Mouse (Mus musculus): ENCODE measurements around the gene Rap1gds1. TPM values are rescaled to one million over a fixed set of nuclear protein-coding genes. Genes with fewer than 3 reads are reported as not detected.

The Rap1gds1 gene
- polyA plus RNA-seq, 1 experiment from 2014 or later: 14.6 TPM

DNA sequence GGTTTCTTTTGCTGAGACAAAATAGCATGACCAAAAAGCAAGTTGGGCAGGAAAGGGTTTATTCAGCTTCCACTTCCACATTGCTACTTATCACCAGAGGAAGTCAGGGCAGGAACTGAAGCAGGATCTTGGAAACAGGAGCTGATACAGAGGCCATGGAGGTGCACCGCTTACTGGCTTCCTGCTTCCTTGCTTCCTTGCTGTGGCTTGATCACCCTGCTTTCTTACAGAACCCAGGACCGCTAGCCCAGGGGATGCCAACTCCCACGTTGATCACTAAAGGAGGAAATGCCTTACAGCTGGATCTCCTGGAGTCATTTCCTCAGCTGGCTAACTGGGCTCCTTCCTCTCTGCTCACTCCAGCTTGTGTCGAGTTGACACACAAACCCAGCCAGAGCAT is 197.3 kb downstream of the Rap1gds1 start:
- WGBS (ENCODE audit: insufficient replicate concordance): 48% methylated on average over 4 of the region's 4 CpGs

DNA sequence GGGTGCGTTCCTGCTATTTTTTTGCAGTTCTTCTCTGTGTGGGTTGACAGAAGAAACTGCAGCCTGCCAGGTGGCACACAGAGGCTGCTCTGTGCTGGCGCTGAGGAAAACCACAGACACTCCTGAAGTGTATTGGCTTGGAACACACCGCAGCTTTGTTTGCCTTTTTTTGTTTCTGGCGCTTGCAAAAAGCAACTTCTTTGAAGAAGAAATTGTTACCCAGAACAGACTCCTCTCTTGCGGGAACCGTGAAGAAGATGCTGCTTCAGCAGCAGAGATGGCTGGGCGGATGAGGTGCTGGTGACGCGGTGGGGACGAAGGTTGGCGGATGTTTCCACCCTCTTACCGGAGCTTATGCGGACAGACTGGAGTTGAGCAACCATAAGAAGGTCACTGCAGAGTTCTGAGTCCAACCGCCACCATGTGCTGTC is 198.1 kb downstream of the Rap1gds1 start:
- Histone ChIP-seq H3K9ac (no peak overlapping the region), H3K36me3 (replicated peaks) (no peaks in the 10 kb centered on the region), H3K27me3 (no peaks in the 10 kb centered on the region), H3K9me3 (replicated peaks) (no peaks in the 10 kb centered on the region), H3K4me3 (replicated peaks) (no peak overlapping the region), H3K27ac (replicated peaks) (no peak overlapping the region), H3K4me2 (no peak overlapping the region), H3K4me1 (replicated peaks) (peaks cover 4% of the 10 kb centered on the region; the same call in 1 of the 2 replicates)
- WGBS (ENCODE audit: insufficient replicate concordance): 78% methylated on average over 14 of the region's 14 CpGs
- ATAC-seq (ENCODE audit: insufficient read depth): no peak

More for the DNA sequence above, 197.3 kb downstream of the Rap1gds1 start:
- Histone ChIP-seq H3K4me3 (replicated peaks) (no peak overlapping the region), H3K9me3 (replicated peaks) (no peaks in the 10 kb centered on the region), H3K4me2 (no peak overlapping the region), H3K4me1 (replicated peaks) (peaks cover 4% of the 10 kb centered on the region; the same call in 1 of the 2 replicates), H3K36me3 (replicated peaks) (no peaks in the 10 kb centered on the region), H3K27ac (replicated peaks) (no peak overlapping the region), H3K9ac (no peak overlapping the region), H3K27me3 (no peaks in the 10 kb centered on the region)
- ATAC-seq (ENCODE audit: insufficient read depth): peak; percentile 57; the same call in 1 of the 2 replicates

DNA sequence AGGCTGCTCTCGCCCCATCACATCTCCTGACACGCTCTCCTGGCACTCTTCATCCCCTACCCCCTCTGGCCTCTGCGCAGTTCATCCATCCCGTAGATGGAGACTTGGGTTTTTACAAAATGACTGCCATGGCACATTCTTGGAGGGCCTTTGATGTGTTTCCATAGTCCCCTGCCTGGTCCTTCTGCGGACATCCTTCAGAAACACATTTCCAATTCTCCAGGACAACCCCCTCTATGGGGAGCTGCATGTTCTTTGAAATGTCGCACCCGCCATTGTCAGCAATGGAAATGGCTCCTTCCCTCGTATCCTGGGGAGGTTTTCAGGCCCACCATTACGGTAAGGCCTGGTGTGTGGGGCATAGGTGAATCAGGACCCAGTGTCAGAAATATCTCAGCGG is 198.6 kb downstream of the Rap1gds1 start:
- ATAC-seq (ENCODE audit: insufficient read depth): no peak
- no peaks in the 10 kb centered on the region for H3K27me3 ChIP-seq
- H3K4me3 ChIP-seq (replicated peaks): no peak overlapping the region
- 75% methylated on average over 10 of the region's 10 CpGs for WGBS (ENCODE audit: insufficient replicate concordance)
- no peaks in the 10 kb centered on the region for H3K9me3 ChIP-seq (replicated peaks)
- H3K27ac ChIP-seq (replicated peaks): no peak overlapping the region
- H3K4me1 ChIP-seq (replicated peaks): no peaks in the 10 kb centered on the region
- H3K9ac ChIP-seq: no peak overlapping the region
- no peak overlapping the region for H3K4me2 ChIP-seq
- no peaks in the 10 kb centered on the region for H3K36me3 ChIP-seq (replicated peaks)

DNA sequence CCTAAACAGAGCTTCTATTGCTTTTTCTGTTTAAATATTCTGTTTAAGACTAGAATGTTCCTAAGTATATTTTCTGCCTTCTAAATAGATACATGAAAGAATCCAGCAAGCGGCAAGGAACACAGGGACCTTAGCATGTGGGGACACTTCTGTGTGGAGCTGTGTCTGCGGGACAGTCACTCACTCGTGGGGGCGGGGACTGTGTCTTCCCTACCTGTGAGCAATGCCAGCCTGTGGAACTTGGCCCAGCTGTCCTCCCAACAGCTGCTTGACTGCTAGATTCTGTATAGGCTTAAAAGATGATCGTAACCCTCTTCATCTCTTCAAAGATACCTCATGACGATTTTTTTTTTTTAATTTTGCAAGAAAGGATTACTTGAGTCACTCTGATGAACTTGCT is 199.1 kb downstream of the Rap1gds1 start:
- H3K36me3 ChIP-seq (replicated peaks): no peaks in the 10 kb centered on the region
- H3K9me3 ChIP-seq (replicated peaks): no peaks in the 10 kb centered on the region
- H3K27ac ChIP-seq (replicated peaks): no peak overlapping the region
- no peak overlapping the region for H3K4me2 ChIP-seq
- no peaks in the 10 kb centered on the region for H3K27me3 ChIP-seq
- H3K4me3 ChIP-seq (replicated peaks): no peak overlapping the region
- 71% methylated on average over 6 of the region's 6 CpGs for WGBS (ENCODE audit: insufficient replicate concordance)
- no peak for ATAC-seq (ENCODE audit: insufficient read depth)
- H3K4me1 ChIP-seq (replicated peaks): no peaks in the 10 kb centered on the region
- no peak overlapping the region for H3K9ac ChIP-seq

Other genes with a start within 250 kb of the Rap1gds1 start
- not detected in 2 replicates for gene Stpg2, start 130.5 kb upstream of the Rap1gds1 start, polyA plus RNA-seq (2015; fragmentation: Nextera tagmentation; extraction: Ambion mirVana)